Mouse (Mus musculus): ENCODE data around the gene Iqcj.

GRCm38 (mm10) chr3:67902517-67902916, 10.5 kb downstream of the Iqcj start:
- TF ChIP-seq CTCF (IDR thresholded peaks at IDR 0.05; ENCODE audit: extremely low read depth, insufficient read length, insufficient replicate concordance, low read depth, low read length) (no peak), POLR2A (IDR thresholded peaks at IDR 0.05; ENCODE audit: low read depth, low read length) (no peak)
